ENCODE assay signal across 9 mouse cellular contexts in genomic region chr8:84665385-84665893, GRCm38 (mm10). TPM values are rescaled to one million over a fixed set of nuclear protein-coding genes. Genes with fewer than 3 reads are reported as not detected.
DNase-seq lines count a peak whose midpoint lies in the region; ATAC-seq and TF ChIP-seq lines count a peak whose summit lies in the region.
"Had no signal": no experiment of that assay in that cellular context is flagged by ENCODE, and none has a peak within 500 bp of the region (broad histone marks: within the 10 kb centered on the region; RNA-seq: fewer than 3 reads in every experiment).

No protein-coding gene starts in this region.

- peak overlapping the region; percentile 98 for H3K4me2 ChIP-seq in liver, embryonic 14.5 days (ENCODE audit: low read depth)

- intact Hi-C loops in heart, adult 2 months (cut with DNase I), result loop anchor here (1.0 to 2.0 kb wide), 3 partner anchors 22 to 323 kb away; partner anchors contain the start of gene Nacc1

- no peak for TF ChIP-seq CTCF in heart, adult 2 months (IDR thresholded peaks at IDR 0.05)
- TF ChIP-seq CTCF in C2C12 (IDR thresholded peaks at IDR 0.05; ENCODE audit: control insufficient read depth, insufficient read depth, insufficient read length), result no peak
- no peak for TF ChIP-seq CTCF in liver, embryonic 14.5 days (IDR thresholded peaks at IDR 0.05; ENCODE audit: low read depth)

- 0 out of 2 replicates have a peak, but pooled peaks have one; percentile 1 for ATAC-seq in liver, embryonic 14.5 days (ENCODE audit: insufficient read depth)
- ATAC-seq: Patski had no signal

- peak overlapping the region; percentile 66 for H3K9ac ChIP-seq in heart, adult 2 months (ENCODE audit: low read depth, low read length)
- H3K9ac ChIP-seq in liver, embryonic 14.5 days (replicated peaks), result peak overlapping the region; percentile 81

- TF ChIP-seq EP300 in heart, adult 2 months (IDR thresholded peaks at IDR 0.05; ENCODE audit: insufficient read depth, low read depth, low read length), result no peak
- no peak for TF ChIP-seq EP300 in liver, embryonic 14.5 days (IDR thresholded peaks at IDR 0.05; ENCODE audit: low read depth)

- H3ac ChIP-seq in C2C12 (ENCODE audit: control insufficient read depth, insufficient read length, low read depth), result peak overlapping the region; percentile 80

- H3K79me3 ChIP-seq in C2C12 (ENCODE audit: low read depth), result peaks cover 29% of the 10 kb centered on the region

- no peaks in the 10 kb centered on the region for H3K27me3 ChIP-seq in heart, adult 2 months (ENCODE audit: control insufficient read depth, insufficient read depth, low read length)
- H3K27me3 ChIP-seq in C2C12 (ENCODE audit: control insufficient read depth, insufficient read depth, insufficient read length), result no peaks in the 10 kb centered on the region
- no peaks in the 10 kb centered on the region for H3K27me3 ChIP-seq in forebrain, embryonic 10.5 days (ENCODE audit: poor library complexity, severe bottlenecking)
- H3K27me3 ChIP-seq in liver, embryonic 14.5 days (ENCODE audit: control insufficient read depth, insufficient read depth, low read length), result no peaks in the 10 kb centered on the region
- H3K27me3 ChIP-seq: Patski had no signal

- 4% methylated on average over 14 of the region's 14 CpGs for WGBS in heart, adult 2 months
- WGBS in forebrain, embryonic 10.5 days, result 2% methylated on average over 14 of the region's 14 CpGs
- 3% methylated on average over 14 of the region's 14 CpGs for WGBS in liver, embryonic 14.5 days (ENCODE audit: insufficient replicate concordance)

- H3K9me3 ChIP-seq in forebrain, embryonic 10.5 days, result no peaks in the 10 kb centered on the region
- no peaks in the 10 kb centered on the region for H3K9me3 ChIP-seq in liver, embryonic 14.5 days (ENCODE audit: control insufficient read depth, low read length)

- H3K4me3 ChIP-seq in heart, adult 2 months, result peak overlapping the region; percentile 53
- H3K4me3 ChIP-seq in C2C12 (ENCODE audit: insufficient read depth, poor library complexity, severe bottlenecking), result peak overlapping the region; percentile 48
- H3K4me3 ChIP-seq in forebrain, embryonic 10.5 days, result peak overlapping the region; percentile 97
- H3K4me3 ChIP-seq in liver, embryonic 14.5 days (ENCODE audit: insufficient read depth in 1 of 2, low read depth in 2 of 2, low read length in 2 of 2), result peak overlapping the region; percentile 85 to 97

- no peaks in the 10 kb centered on the region for H3K4me1 ChIP-seq in heart, adult 2 months (ENCODE audit: control insufficient read depth, insufficient read depth, low read length)
- H3K4me1 ChIP-seq in forebrain, embryonic 10.5 days, result peaks cover 55% of the 10 kb centered on the region
- peaks cover 23% of the 10 kb centered on the region in 2 experiments for H3K4me1 ChIP-seq in liver, embryonic 14.5 days (replicated peaks; ENCODE audit: control insufficient read depth in 2 of 2, insufficient read depth in 2 of 2, low read length in 1 of 2)

- DNase-seq in heart, adult 2 months, result no peak
- DNase-seq in heart, postnatal 4 days, result no peak
- no peak for DNase-seq in forebrain, embryonic 10.5 days (ENCODE audit: extremely low spot score, low spot score)
- DNase-seq in liver, embryonic 14.5 days (ENCODE audit: low read depth in 3 of 3, low spot score in 3 of 3), result no peak
- DNase-seq in c-Kit-positive CD71-positive TER-119-positive erythroid progenitor cells, embryonic 14.5 days (ENCODE audit: low spot score), result no peak
- no peak for DNase-seq in cerebellum, postnatal 36 days
- no peak for DNase-seq in right cerebral cortex, postnatal 10 days (ENCODE audit: low spot score in 2 of 2)

- TF ChIP-seq POLR2A in heart, adult 2 months (IDR thresholded peaks at IDR 0.05; ENCODE audit: insufficient read depth, low read depth, low read length), result no peak

- no peaks in the 10 kb centered on the region for H3K36me3 ChIP-seq in heart, adult 2 months (ENCODE audit: control insufficient read depth, insufficient read depth, low read length)
- no peaks in the 10 kb centered on the region for H3K36me3 ChIP-seq in C2C12 (ENCODE audit: control insufficient read depth, insufficient read depth)
- peaks cover 39% of the 10 kb centered on the region for H3K36me3 ChIP-seq in forebrain, embryonic 10.5 days (replicated peaks)
- no peaks in the 10 kb centered on the region for H3K36me3 ChIP-seq in liver, embryonic 14.5 days (replicated peaks; ENCODE audit: control insufficient read depth, insufficient read depth, low read depth)

- H3K79me2 ChIP-seq in heart, adult 2 months (replicated peaks; ENCODE audit: control insufficient read depth, insufficient read depth, low read length), result no peaks in the 10 kb centered on the region
- peaks cover 51% of the 10 kb centered on the region for H3K79me2 ChIP-seq in C2C12 (ENCODE audit: control insufficient read depth, insufficient read depth)

- peak overlapping the region; percentile 94 for H3K27ac ChIP-seq in heart, adult 2 months
- H3K27ac ChIP-seq in forebrain, embryonic 10.5 days, result peak overlapping the region; percentile 94
- peak overlapping the region; percentile 98 for H3K27ac ChIP-seq in liver, embryonic 14.5 days

TF ChIP-seq in C2C12, 6 proteins besides CTCF, POLR2A, EP300 and RAD21:
- TF ChIP-seq FOSL1 (IDR thresholded peaks at IDR 0.05; ENCODE audit: insufficient read depth, low read length, poor library complexity, severe bottlenecking) (no peak), MYOD1 (IDR thresholded peaks at IDR 0.05; ENCODE audit: control insufficient read depth, insufficient read length, low read depth) (no peak), CEBPB (IDR thresholded peaks at IDR 0.05; ENCODE audit: low read depth) (no peak), MAX (IDR thresholded peaks at IDR 0.05) (no peak), USF1 (IDR thresholded peaks at IDR 0.05; ENCODE audit: low read depth) (no peak), MYOG (IDR thresholded peaks at IDR 0.05; ENCODE audit: control insufficient read depth, extremely low read depth, insufficient read length) (no peak)

RNA-seq across cellular contexts. Expression of gene Ier2, which starts 2.8 kb away (rescaled TPM):
- total RNA-seq in heart, adult 2 months (2021), result 10 to 100 TPM; 11.8 to 13.0 TPM
- 6.8 and 8.1 TPM in 2 replicates for polyA plus RNA-seq in heart, adult 2 months (2012; rRNA removed)
- total RNA-seq in heart, postnatal 4 days (2021), result 10 to 100 TPM; 33.3 to 35.5 TPM
- polyA plus RNA-seq in C2C12 (2012; fragmentation: generic; extraction: Trizol), result 61.4 TPM
- 91.4 and 96.9 TPM in 2 replicates for polyA plus RNA-seq in forebrain, embryonic 10.5 days (2016; fragmentation: Nextera tagmentation; extraction: Ambion mirVana)
- polyA plus RNA-seq in liver, embryonic 14.5 days (2012; rRNA removed), result 6.2 and 8.4 TPM in 2 replicates
- polyA plus RNA-seq in liver, embryonic 14.5 days (2014; fragmentation: Nextera tagmentation; extraction: Ambion mirVana), result 12.6 and 15.0 TPM in 2 replicates

RNA-seq across cellular contexts. Expression of gene Trmt1, which starts 20.7 kb away (rescaled TPM):
- 10 to 100 TPM; 32.0 to 37.4 TPM for total RNA-seq in heart, adult 2 months (2021)
- polyA plus RNA-seq in heart, adult 2 months (2012; rRNA removed), result 39.9 and 50.8 TPM in 2 replicates
- total RNA-seq in heart, postnatal 4 days (2021), result 10 to 100 TPM; 47.4 to 48.8 TPM
- polyA plus RNA-seq in C2C12 (2012; fragmentation: generic; extraction: Trizol), result 117 TPM
- polyA plus RNA-seq in forebrain, embryonic 10.5 days (2016; fragmentation: Nextera tagmentation; extraction: Ambion mirVana), result 68.8 and 69.3 TPM in 2 replicates
- polyA plus RNA-seq in liver, embryonic 14.5 days (2012; rRNA removed), result 37.5 and 37.6 TPM in 2 replicates
- polyA plus RNA-seq in liver, embryonic 14.5 days (2014; fragmentation: Nextera tagmentation; extraction: Ambion mirVana), result 27.4 and 34.1 TPM in 2 replicates

RNA-seq across cellular contexts. Expression of gene Nacc1, which starts 22.2 kb away (rescaled TPM):
- 10 to 100 TPM; 30.5 to 31.0 TPM for total RNA-seq in heart, adult 2 months (2021)
- 45.3 and 50.5 TPM in 2 replicates for polyA plus RNA-seq in heart, adult 2 months (2012; rRNA removed)
- 10 to 100 TPM; 65.0 to 68.7 TPM for total RNA-seq in heart, postnatal 4 days (2021)
- polyA plus RNA-seq in C2C12 (2012; fragmentation: generic; extraction: Trizol), result 81.5 TPM
- 31.3 and 31.5 TPM in 2 replicates for polyA plus RNA-seq in forebrain, embryonic 10.5 days (2016; fragmentation: Nextera tagmentation; extraction: Ambion mirVana)
- polyA plus RNA-seq in liver, embryonic 14.5 days (2012; rRNA removed), result 19.0 and 21.2 TPM in 2 replicates
- polyA plus RNA-seq in liver, embryonic 14.5 days (2014; fragmentation: Nextera tagmentation; extraction: Ambion mirVana), result 6.3 and 7.6 TPM in 2 replicates

RNA-seq across cellular contexts. Expression of gene Lyl1, which starts 35.8 kb away (rescaled TPM):
- total RNA-seq in heart, adult 2 months (2021), result 1 to 10 TPM; 3.0 to 3.7 TPM
- polyA plus RNA-seq in heart, adult 2 months (2012; rRNA removed), result 4.0 and 7.7 TPM in 2 replicates
- total RNA-seq in heart, postnatal 4 days (2021), result 10 to 100 TPM in 1 of 2 experiments, 1 to 10 TPM in 1; 9.6 to 10.6 TPM
- polyA plus RNA-seq in C2C12 (2012; fragmentation: generic; extraction: Trizol), result 0.04 TPM
- 4.9 and 5.8 TPM in 2 replicates for polyA plus RNA-seq in forebrain, embryonic 10.5 days (2016; fragmentation: Nextera tagmentation; extraction: Ambion mirVana)
- polyA plus RNA-seq in liver, embryonic 14.5 days (2012; rRNA removed), result 45.4 and 46.2 TPM in 2 replicates
- polyA plus RNA-seq in liver, embryonic 14.5 days (2014; fragmentation: Nextera tagmentation; extraction: Ambion mirVana), result 55.6 and 57.7 TPM in 2 replicates

RNA-seq across cellular contexts. Expression of gene G430095P16Rik, which starts 57.4 kb away (rescaled TPM):
- total RNA-seq in heart, adult 2 months (2021), result under 1 TPM in 1 of 2 experiments, not detected in 1; 0.55 TPM
- 0.70 TPM in 1 of 2 replicates, not detected in the other for polyA plus RNA-seq in heart, adult 2 months (2012; rRNA removed)
- 1 to 10 TPM; 1.1 to 1.3 TPM for total RNA-seq in heart, postnatal 4 days (2021)
- 2.9 TPM for polyA plus RNA-seq in C2C12 (2012; fragmentation: generic; extraction: Trizol)
- 1.3 and 2.1 TPM in 2 replicates for polyA plus RNA-seq in forebrain, embryonic 10.5 days (2016; fragmentation: Nextera tagmentation; extraction: Ambion mirVana)
- 10.9 and 11.9 TPM in 2 replicates for polyA plus RNA-seq in liver, embryonic 14.5 days (2012; rRNA removed)
- polyA plus RNA-seq in liver, embryonic 14.5 days (2014; fragmentation: Nextera tagmentation; extraction: Ambion mirVana), result 8.3 and 10.3 TPM in 2 replicates
